Mouse (Mus musculus) macrophage (primary cell): ENCODE results near the gene Lpp. TPM values are rescaled to one million over a fixed set of nuclear protein-coding genes. Genes with fewer than 3 reads are reported as not detected.

ENCODE experiments used
- H3K27ac ChIP-seq: fragments of 350-480 bp; formaldehyde crosslinking; 2 replicates; pipeline ENCODE4 v1.9.0; 2021
- H3K36me3 ChIP-seq: fragments of 350-480 bp; formaldehyde crosslinking; 2 replicates; pipeline ENCODE4 v1.9.0; 2021; ENCODE audit errors: inconsistent target
- H3K4me3 ChIP-seq: fragments of 350-480 bp; formaldehyde crosslinking; 2 replicates; pipeline ENCODE4 v1.9.0; 2021; ENCODE audit errors: inconsistent target
- H3K79me2 ChIP-seq: fragments of 350-480 bp; formaldehyde crosslinking; 2 replicates; pipeline ENCODE4 v1.9.0; 2021; ENCODE audit errors: inconsistent target
- WGBS: methylation state at CpG from one replicate; pipeline ENCODE4 v1.1.7; 2026; ENCODE audit warnings: inconsistent platforms; ENCODE audit not compliant: missing documents; 5-methylcytosine and 5-hydroxymethylcytosine counted together
- polyA plus RNA-seq: library from polyadenylated mRNA; stranded (reverse); fragments of 250-400 nt; gene quantifications from 3 replicates; pipeline ENCODE4 v1.2.4, GENCODE M21; 2018; ENCODE audit warnings: inconsistent platforms
- total RNA-seq, 78 experiments: library from RNA; depleted of rRNA; stranded (reverse); fragments of 250-400 nt; gene quantifications; 1 replicate in 9 of 78; 2 replicates in 24 of 78; 3 replicates in 43 of 78; 4 replicates in 2 of 78; pipeline ENCODE4 v1.2.4; 2018; ENCODE audit warnings: inconsistent platforms in 56 of 78

The Lpp gene
- 100 to 1,000 TPM in 25 of 26 experiments, 10 to 100 TPM in 1; 97.8 to 182 (median 140) TPM for total RNA-seq (2018; cell fraction: chromatin; rRNA removed)
- 10 to 100 TPM; 22.5 to 51.4 (median 33.4) TPM for total RNA-seq (2018; cell fraction: cytosol; rRNA removed)
- 100 to 1,000 TPM in 8 of 26 experiments, 10 to 100 TPM in 18; 56.1 to 158 (median 91.5) TPM for total RNA-seq (2018; cell fraction: nucleus; rRNA removed)
- polyA plus RNA-seq: 10.4 to 15.7 TPM (median 15.6 TPM) in 3 replicates

DNA sequence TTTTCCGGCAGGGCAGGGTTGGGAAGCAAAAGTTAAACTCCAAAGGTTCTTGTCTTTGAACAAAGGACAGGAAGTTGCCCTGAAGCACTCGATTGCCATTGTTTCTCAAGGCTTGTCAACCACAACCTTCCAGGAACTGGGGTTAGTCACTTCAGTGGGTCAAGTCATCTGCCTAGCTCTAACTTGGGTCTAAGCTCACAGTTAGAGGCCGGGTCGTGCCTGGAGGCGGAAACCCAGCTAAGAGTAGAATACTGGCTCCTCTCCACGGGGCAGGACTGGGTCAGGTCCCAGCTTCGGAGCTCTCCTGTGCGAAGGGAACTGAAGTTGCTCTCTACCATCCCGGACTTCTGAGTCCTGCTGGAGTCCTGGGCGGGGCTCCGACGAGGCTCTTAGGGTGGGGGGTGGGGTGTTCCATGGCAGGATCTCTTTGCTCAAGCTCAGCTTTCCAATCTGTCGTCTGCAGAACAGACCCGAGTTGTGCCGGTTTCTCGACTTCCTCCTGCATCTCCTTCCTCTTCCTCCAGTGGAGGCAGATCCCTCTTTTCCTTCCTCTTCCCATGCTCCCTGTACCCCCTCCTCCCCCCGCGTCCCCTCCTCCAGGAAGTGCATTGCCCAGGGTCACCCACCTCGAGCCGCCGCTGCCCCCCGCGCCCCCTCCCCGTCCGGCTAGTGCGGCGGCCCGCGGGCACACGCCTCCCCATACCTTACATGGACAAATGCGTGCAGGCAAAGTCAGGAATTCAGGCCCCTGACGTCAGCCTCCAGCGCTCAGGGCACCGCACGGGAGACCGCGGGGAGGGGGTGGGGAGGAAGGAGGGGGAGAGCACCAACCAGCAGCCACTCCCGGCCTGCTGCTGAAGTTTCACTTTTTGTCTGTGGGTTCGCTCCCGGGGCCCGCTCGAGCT lies at the start of gene Lpp:
Gene Lpp (plus strand): TSS at position 857 of the 905 bp plus-strand sequence.
- peak within 1 kb of the TSS; percentile 74 for H3K27ac ChIP-seq

DNA sequence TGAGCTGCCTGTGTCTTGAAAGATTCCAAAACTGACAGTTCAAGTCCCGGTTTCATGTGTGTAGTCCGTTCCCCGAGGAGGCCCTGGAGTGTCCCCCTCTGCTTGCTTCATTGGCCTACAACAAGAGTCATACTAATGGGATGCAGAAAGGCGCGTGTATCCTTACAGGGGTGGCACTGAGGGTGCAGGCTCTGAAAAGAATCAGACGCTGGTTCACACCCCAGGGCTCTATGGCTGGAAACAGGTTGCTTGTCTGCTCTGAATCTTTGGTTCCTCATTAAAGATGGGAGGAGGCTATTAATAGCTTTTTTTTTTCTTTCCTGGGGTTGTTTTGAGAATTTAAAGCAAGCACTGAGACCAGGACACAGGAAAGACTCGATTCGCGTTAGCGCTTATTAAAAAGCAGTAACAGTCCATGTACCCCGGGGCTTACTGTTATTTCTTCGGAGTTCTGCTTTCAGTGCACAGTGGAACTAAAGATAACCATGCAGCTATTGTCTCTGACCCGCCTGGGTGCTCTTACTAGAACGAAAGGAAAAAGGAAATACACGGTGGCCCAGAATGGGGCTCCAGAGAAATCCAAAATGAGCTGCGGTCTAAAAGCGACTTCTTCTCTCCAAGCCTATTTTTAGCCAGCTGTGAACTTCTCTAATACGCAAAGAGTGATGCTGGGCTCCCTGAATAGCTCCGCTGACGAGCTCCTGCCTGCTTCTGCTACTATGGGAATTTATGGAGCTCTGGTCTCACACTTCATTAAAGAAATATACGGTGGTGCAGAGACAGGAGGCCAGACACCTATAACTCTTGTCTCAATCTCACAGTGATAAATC lies 45.5 kb upstream of the Lpp start:
- Histone ChIP-seq H3K79me2 (no peaks in the 10 kb centered on the region), H3K27ac (peak overlapping the region; percentile 39), H3K4me3 (peak overlapping the region; percentile 14; the same call in 1 of the 2 replicates), H3K36me3 (no peaks in the 10 kb centered on the region)
- 19% methylated on average over 21 of the region's 21 CpGs for WGBS

More for the DNA sequence above, at the start of gene Lpp:
- H3K4me3 ChIP-seq: peak within 1 kb of the TSS; percentile 51
- H3K79me2 ChIP-seq: peaks cover 40% of the 10 kb centered on the region; the same call in 1 of the 2 replicates
- no peaks in the 10 kb centered on the region for H3K36me3 ChIP-seq
- 2% methylated on average over 40 of the region's 42 CpGs for WGBS

DNA sequence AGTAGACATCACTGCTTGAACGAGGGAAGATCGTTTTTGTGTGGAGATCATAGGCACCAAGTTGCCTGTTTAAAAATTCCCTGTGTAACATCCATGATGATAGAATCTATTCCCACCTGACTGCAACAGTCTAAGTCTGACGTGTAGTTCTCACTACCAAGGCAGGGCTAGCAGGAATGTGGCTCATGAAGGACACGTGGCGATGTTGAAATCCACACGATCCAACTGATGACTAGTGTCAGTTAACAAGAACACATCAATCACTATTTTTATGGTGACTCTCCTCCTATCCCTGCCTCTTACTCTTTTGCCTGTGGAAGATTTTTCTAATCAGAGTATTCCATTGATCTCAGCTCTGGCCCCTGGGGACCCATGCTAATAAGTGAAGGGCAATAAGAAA lies 43.0 kb upstream of the Lpp start:
- H3K27ac ChIP-seq: no peak overlapping the region
- H3K79me2 ChIP-seq: no peaks in the 10 kb centered on the region
- WGBS: 84% methylated on average over 6 of the region's 6 CpGs
- no peak overlapping the region for H3K4me3 ChIP-seq
- H3K36me3 ChIP-seq: no peaks in the 10 kb centered on the region

DNA sequence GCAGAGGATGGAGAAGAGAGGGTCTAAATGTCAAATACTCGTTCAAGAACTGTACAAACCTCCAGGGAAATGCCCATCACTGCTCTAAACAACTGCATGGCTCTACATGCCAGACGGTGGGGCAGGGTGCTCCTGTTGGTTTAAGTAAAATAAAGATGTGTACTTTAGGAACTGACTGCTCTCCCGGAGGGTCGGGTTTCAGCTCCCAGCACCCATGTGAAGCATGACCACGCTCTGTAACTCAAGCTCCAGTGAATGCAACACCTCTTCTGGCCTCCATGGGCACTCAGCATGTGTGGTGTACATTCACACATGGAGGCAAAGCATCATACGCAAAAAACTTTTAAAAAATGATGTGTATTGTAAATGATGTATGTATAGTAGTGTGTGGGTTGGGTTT lies 42.6 kb upstream of the Lpp start:
- 96% methylated on average over 6 of the region's 6 CpGs for WGBS
- H3K27ac ChIP-seq: no peak overlapping the region
- no peaks in the 10 kb centered on the region for H3K79me2 ChIP-seq
- H3K36me3 ChIP-seq: no peaks in the 10 kb centered on the region
- no peak overlapping the region for H3K4me3 ChIP-seq

DNA sequence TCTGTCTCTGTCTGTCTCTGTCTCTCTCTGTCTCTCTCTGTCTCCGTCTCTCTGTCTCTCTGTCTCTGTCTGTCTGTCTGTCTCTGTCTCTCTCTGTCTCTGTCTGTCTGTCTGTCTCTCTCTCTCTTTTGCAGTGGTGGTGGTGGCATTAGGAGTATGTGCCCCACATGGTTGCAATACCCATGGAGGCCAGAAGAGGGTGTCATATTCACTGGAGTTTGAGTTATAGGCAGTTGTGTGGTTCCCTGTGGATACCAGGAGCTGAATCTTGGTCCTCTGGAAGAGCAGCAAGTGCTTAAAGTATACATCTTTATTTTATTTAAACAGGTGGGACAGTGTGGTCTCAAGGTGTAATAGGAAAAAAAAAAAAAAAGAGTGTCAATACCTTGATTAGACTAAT lies 41.5 kb upstream of the Lpp start:
- H3K36me3 ChIP-seq: no peaks in the 10 kb centered on the region
- H3K27ac ChIP-seq: no peak overlapping the region
- H3K4me3 ChIP-seq: no peak overlapping the region
- 100% methylated on average over 1 of the region's 1 CpGs for WGBS
- H3K79me2 ChIP-seq: no peaks in the 10 kb centered on the region

DNA sequence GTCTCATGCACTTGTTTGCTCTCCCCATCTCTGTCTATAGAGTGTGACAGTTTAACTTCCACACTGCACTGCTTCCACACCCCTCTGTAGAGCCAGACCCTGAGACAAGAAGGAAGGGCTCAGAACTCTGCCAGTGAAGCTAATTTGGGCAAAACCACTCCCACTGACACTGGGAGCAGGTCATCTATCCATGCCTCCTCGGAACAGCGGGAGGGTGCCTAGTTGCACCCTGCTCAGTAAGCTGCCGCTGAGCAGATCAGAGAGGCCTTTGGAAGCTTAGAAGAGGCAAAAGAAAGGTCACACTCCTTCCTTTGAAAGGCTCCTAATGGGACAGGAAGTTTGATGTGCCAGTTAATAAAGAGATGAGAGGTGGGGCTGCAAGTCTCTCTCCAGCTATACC lies 39.5 kb upstream of the Lpp start:
- no peak overlapping the region for H3K27ac ChIP-seq
- no peaks in the 10 kb centered on the region for H3K36me3 ChIP-seq
- no peaks in the 10 kb centered on the region for H3K79me2 ChIP-seq
- no peak overlapping the region for H3K4me3 ChIP-seq
- WGBS: 84% methylated on average over 3 of the region's 3 CpGs

DNA sequence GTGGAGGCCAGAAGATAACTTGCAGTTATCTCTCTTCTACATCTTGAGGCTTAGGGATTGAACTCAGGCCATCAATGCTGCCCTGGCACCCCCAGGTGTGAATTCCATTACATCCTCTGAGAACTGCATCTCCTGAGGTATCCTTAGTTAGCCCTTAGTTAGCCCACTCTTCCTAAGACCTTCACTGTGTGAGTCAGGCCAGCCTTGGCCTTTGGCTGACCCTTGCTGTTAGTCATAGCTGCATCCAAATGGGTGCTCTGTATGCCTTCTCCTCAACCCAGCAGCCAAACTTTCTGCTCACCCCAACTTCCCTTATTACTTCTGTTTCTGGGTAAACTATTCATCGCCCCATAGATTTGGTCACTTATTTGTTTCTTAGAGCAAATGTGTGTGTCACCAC lies 31.6 kb upstream of the Lpp start:
- Histone ChIP-seq H3K27ac (no peak overlapping the region), H3K36me3 (no peaks in the 10 kb centered on the region), H3K79me2 (no peaks in the 10 kb centered on the region), H3K4me3 (no peak overlapping the region)
- WGBS: 50% methylated on average over 1 of the region's 1 CpGs

DNA sequence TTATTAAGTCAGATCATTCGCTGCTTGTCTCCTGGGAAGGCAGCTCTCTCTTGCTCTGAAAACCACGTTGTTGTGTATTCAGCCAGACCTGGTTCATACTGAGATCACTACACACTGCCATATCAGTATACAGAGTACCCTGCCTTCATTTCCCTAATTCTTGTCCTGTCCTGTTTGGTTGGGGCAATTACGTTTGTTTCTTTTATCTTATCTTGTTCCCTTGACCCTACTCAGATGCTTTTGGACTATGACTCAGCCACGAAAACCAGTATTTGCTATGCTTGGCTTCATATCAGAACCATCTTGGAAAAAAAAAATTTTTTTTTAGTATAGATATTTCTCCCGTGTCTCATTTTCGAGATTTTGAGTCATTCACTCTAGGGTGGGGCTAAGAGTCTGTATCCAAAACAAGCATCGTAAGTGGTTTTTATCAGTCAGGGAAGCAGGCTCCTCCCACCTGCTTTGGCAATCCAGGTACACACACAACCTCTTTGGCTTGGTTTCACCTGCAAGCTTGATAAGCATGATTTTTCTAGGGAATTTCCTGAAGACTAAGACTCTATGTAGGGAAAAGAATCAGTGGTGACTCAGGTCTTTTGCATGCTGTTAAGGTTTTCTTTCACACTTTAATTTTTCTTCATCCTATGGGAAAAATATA lies 29.1 kb upstream of the Lpp start:
- 91% methylated on average over 7 of the region's 7 CpGs for WGBS
- Histone ChIP-seq H3K36me3 (no peaks in the 10 kb centered on the region), H3K27ac (no peak overlapping the region), H3K79me2 (no peaks in the 10 kb centered on the region), H3K4me3 (no peak overlapping the region)

DNA sequence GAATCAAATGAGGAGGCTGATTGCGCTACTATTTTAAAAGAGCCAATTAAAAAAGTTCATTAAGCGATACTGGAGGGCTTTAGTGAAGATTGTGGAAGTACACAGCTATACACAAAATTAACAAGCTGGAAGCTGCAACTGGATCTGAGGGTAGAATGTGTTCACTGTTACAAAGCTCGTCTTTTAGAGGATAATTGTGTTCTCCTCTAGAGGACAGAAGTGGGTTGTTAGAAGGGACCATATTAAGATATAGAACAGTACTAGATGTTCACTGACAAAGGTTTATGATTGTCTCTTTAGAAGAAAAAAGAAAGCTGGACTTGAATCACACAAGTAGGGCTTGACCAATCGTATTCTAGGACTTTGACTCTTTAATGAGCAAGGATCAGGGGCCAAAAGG lies 27.4 kb upstream of the Lpp start:
- no peak overlapping the region for H3K27ac ChIP-seq
- H3K4me3 ChIP-seq: no peak overlapping the region
- no peaks in the 10 kb centered on the region for H3K36me3 ChIP-seq
- WGBS: 98% methylated on average over 4 of the region's 4 CpGs
- no peaks in the 10 kb centered on the region for H3K79me2 ChIP-seq

DNA sequence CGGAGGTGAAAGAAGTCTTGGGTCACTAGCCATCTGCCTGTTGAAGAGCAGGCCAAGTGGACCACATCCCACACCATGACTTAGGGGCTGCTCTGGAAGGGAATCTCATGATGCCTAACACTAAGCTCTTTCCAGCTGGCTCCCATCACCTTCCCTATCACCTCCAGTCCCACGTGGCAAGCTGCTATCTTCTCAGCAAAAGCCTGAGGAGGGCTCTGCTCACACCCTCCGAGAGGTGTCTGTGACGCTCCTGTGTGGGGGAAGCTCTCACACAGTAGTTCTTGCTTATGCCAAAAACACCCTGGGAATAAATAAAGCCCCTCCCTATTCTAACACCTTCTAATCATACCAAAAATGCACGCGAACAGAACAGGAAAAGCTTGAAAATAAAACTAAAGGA lies 26.2 kb upstream of the Lpp start:
- WGBS: 85% methylated on average over 6 of the region's 6 CpGs
- Histone ChIP-seq H3K79me2 (no peaks in the 10 kb centered on the region), H3K4me3 (no peak overlapping the region)

DNA sequence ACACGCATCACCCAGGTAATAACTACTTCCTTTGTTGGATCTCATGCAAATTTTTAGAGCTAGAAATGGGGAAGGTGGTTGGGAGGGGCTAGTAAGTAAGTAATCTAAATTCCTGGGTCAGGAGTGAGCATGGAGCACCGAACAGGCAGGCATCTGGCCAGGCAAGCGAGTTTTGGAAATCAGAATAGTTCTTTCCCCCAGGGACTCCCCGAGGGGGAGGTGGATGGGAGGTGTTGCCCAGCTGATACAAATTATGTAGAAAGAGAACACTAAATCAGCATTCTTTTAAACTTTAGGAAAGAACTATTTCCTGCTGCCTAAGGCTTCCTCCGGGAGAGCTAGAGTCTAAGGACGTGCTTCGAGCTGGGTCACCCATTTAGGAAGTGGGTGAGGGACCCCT lies 25.8 kb upstream of the Lpp start:
- no peak overlapping the region for H3K4me3 ChIP-seq
- H3K79me2 ChIP-seq: no peaks in the 10 kb centered on the region
- no peaks in the 10 kb centered on the region for H3K36me3 ChIP-seq
- no peak overlapping the region for H3K27ac ChIP-seq
- 74% methylated on average over 7 of the region's 7 CpGs for whole genome bisulfite sequencing

More for the DNA sequence above, 26.2 kb upstream of the Lpp start:
- H3K27ac ChIP-seq: no peak overlapping the region
- no peaks in the 10 kb centered on the region for H3K36me3 ChIP-seq

DNA sequence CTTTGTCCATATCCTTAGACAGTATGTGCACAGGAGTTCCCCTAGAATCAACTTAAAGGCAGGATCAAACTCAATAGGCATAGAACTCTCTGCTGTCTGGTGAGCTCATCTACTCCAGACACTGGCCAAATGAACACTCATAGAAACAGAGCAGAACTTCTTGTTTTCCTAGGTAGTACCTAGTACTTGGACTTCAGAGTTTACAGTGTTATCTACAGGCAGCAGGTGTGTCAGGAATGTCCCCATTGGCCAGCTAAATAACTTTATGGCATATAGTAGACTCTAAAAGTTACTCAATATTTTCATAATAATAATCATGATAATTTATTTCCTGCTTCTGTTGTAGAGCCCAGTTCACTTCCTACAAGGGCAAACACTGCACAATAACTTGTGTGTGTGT lies 16.8 kb upstream of the Lpp start:
- Histone ChIP-seq H3K36me3 (no peaks in the 10 kb centered on the region), H3K79me2 (no peaks in the 10 kb centered on the region), H3K27ac (no peak overlapping the region), H3K4me3 (no peak overlapping the region)

DNA sequence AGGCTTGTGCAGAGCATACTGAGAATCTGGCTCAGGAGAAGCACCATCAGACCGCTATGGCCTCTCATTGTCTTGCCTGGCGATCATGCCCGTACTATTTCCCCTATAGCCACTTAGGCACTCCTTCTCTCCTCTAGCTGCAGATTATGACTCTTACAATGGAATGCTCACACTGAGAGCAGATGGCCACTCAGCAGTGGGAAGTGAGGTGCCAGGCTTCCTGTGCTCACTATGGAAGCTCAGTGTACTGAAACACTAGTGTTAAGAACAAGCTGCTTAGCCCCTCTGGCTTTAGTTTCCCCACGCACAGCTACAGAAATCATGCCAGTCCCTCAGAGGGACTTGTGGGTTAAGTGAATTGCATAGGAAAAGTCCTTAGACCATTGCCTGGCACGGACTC lies 2.7 kb upstream of the Lpp start:
- Histone ChIP-seq H3K36me3 (no peaks in the 10 kb centered on the region), H3K4me3 (no peak overlapping the region), H3K27ac (no peak overlapping the region), H3K79me2 (peaks cover 17% of the 10 kb centered on the region; the same call in 1 of the 2 replicates)
- 100% methylated on average over 5 of the region's 5 CpGs for WGBS

DNA sequence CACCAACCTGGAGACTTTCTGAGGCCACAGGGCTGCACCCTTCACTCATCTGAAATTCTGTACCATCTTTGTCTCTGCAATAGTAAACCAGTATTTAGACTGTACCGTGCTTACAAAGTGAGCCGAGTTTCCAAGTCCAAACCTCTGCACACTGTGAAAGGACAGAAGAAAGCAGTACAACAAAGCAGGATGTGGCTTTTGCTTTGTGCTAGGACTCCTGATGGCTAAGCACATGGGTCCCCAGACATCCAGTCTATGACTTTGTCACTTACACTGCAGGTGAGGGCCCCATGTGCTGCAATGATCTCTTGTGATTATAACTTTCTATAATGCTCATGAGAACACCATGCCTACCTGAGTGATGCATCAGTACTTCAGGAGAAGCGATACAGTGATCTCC lies 2.2 kb upstream of the Lpp start:
- Histone ChIP-seq H3K79me2 (peaks cover 22% of the 10 kb centered on the region; the same call in 1 of the 2 replicates), H3K27ac (no peak overlapping the region), H3K36me3 (no peaks in the 10 kb centered on the region), H3K4me3 (no peak overlapping the region)
- WGBS: 77% methylated on average over 3 of the region's 3 CpGs
